Mouse (Mus musculus): Measurements from ENCODE around the gene Slc34a3.

GRCm38 (mm10) chr2:25255284-25255779, 21.2 kb upstream of the Slc34a3 start, which contains the start of gene Tmem203:
- TF ChIP-seq CTCF (IDR thresholded peaks at IDR 0.05; ENCODE audit: borderline replicate concordance, insufficient read depth, low read length) (no peak), POLR2A (IDR thresholded peaks at IDR 0.05; ENCODE audit: low read depth, low read length) (peak; percentile 54)
